Mouse (Mus musculus) cortical plate, adult 2 months (tissue): ENCODE data around the gene Evx1. TPM values are rescaled to one million over a fixed set of nuclear protein-coding genes. Genes with fewer than 3 reads are reported as not detected.

ENCODE experiments used
- H3K27ac ChIP-seq: fragments of 200-500 bp; 2 replicates; pipeline ENCODE4 v1.5.1; 2012; ENCODE audit warnings: low read length, control low read depth, inconsistent platforms; ENCODE audit not compliant: insufficient read depth
- H3K4me1 ChIP-seq: fragments of 200-500 bp; 2 replicates; pipeline ENCODE4 v1.6.1; 2011; ENCODE audit warnings: low read length; ENCODE audit not compliant: control insufficient read depth, insufficient read depth
- H3K4me3 ChIP-seq: fragments of 200-500 bp; 2 replicates; pipeline ENCODE4 v1.5.1; 2011; ENCODE audit warnings: mild to moderate bottlenecking, low read length, control low read depth; ENCODE audit not compliant: insufficient read depth
- CTCF ChIP-seq: fragments of 200-500 bp; IDR thresholded peaks from 2 replicates; pipeline ENCODE4 v1.5.1; 2011; ENCODE audit warnings: mild to moderate bottlenecking, control low read depth, low read length; ENCODE audit not compliant: insufficient read depth; ENCODE audit errors: extremely low read depth
- POLR2A ChIP-seq: fragments of 200-500 bp; IDR thresholded peaks from 2 replicates; pipeline ENCODE4 v1.6.1; 2011; ENCODE audit warnings: mild to moderate bottlenecking, low read length, control low read depth; ENCODE audit not compliant: insufficient read depth; ENCODE audit errors: extremely low read depth
- polyA plus RNA-seq: library from polyadenylated mRNA; depleted of rRNA; stranded (reverse); fragments of >200 nt; gene quantifications from 2 replicates; pipeline ENCODE4 v1.2.3, GENCODE M21; 2012

Evx1 gene
- polyA plus RNA-seq, 1 experiment = not detected

DNA sequence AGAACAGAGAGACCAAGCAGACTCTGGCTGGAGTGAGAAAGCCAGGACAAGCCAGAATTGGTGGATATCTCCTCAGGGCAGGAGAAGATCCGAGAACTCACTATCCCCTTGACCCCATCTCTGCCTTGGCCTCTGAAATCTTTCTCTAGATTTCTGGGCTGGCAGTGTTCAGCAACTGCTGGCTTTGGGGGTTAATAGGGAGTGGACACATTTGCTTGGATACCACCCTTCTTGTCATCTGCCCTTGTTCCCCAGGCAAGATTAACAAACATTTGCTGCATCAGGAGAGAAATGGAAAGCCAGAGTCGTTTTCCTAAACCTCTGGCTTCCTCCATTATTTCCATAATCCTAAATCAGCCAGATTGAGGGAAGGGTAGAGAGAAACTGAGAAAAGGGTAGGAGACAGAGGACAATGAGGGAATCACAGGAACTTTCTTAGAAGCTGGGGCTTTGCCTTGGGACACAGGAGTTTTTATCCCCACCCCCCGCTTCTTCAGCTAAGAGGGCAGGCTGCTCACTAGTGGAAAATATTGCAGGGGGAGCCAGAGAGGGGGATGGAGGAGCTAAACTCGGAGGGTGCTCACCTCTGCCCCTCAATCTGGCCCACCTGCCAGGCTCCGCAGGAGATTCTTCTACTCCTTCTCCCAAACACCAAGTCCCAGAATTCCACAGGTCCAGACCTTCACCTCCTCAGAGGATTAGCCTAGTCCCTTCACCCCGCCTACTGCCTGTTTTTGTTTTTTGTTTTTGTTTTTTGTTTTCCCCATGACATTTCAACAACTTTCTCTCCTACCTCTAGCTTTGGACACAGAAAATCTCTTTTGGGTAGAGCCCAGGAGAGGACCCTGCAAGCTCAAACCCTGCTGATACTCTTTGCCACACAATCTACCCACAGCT, 1.4 kb upstream of the Evx1 start:
- Histone ChIP-seq H3K4me1 (no peaks in the 10 kb centered on the region), H3K27ac (no peak overlapping the region), H3K4me3 (no peak overlapping the region)
- TF ChIP-seq CTCF (no peak), POLR2A (no peak)

DNA sequence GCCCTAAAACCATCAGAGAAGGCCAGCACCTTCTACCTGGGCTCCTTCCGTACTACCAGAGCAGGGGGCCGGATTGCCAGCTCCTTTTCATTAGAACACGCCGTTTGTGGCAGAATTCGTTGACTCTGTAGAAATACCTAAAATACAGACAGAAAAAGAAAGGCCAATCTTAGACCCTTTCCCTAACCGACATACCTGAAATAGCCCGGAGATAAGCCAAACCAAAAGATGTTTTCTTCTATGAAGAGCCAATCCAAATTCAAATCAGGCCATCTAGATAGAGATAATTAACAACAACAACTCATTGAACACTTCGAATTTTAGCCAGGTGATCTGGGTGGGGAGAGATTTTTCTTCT, 761 bp upstream of the Evx1 start:
- TF ChIP-seq CTCF (no peak), POLR2A (no peak)
- Histone ChIP-seq H3K27ac (no peak overlapping the region), H3K4me3 (no peak overlapping the region), H3K4me1 (no peaks in the 10 kb centered on the region)

DNA sequence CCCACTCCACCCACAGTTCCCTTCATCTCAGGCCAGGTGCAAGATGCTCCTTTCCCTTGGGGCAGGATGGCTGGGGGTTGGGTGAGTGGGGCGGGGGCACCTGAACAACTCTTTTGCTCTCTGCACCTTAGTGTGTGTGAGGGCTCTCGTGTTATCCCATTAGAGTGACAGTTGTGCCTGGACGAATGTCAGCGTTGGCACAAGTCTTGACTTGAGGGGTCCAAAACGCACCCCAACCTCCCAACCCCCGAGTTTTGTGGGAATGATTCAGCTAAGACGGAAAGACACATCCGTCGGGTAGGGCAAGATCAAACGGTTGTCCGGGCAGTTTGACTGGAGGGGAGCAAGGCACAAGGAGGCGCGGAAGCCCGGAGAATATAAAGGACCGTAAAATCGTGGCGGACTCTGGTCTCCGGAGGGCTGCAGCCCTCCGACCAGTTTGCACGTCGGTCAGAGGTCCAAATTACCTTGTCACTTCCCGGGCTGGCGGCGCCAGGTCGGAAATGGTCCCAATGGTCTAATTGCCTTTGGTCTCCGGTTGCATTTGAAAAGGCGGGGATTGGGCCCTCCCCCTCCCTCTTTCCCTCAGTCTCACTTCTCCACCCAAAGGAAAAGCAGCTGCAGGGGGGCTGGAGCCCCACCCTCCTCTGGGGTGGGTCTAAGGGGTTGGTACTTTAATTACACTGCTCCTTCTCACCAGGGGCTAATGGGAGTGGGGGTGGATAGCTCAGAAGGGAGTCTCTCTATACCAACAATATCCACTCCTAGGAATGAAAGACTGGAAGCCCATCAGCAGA, 1.2 kb downstream of the Evx1 start:
- no peak overlapping the region for H3K4me3 ChIP-seq
- no peak overlapping the region for H3K27ac ChIP-seq
- no peak for TF ChIP-seq POLR2A
- no peak for TF ChIP-seq CTCF
- no peaks in the 10 kb centered on the region for H3K4me1 ChIP-seq

DNA sequence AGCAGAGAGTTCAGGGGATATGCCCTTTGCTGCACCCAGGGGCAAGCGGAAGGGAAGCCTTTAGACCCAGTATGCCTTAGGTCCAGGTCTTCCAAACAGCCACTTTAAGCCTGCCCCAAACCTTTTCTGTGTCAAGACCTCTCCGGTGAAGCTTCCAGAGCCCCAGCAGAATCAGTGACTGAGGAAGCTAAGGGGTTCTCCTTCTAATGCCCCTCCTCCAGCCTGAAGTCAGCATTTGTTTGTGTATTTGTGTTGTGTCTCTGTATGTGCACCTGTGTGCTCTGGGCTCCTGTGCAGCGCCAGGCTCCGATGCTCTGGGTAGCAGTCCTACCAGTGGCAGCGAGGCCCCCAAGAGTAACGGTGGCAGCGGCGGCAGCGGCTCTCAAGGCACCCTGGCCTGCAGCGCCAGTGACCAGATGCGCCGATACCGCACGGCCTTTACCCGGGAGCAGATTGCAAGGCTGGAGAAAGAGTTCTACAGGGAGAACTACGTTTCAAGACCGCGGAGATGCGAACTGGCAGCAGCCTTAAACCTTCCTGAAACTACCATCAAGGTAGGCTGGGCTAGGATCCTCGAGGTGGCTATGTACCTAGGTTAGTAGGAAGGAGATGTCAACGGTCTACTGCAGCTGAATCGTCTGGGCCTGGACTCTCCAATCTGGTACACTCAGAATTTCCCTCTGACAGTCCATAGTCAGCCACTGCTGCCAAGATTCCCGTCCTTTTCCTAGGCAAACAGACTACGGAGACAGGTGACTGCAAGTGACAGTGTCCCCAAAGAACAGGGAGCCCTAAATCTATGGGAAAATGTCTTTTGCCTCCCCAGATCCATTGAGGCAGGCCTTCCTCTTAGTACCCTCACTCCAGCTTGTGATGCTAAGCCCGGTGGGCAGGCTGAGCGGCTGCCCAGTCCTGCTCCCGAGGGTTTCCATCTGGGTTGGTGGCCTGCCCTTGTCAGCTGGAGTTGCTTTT, 2.4 kb downstream of the Evx1 start:
- no peak for TF ChIP-seq POLR2A
- TF ChIP-seq CTCF = no peak
- Histone ChIP-seq H3K27ac (no peak overlapping the region), H3K4me3 (no peak overlapping the region), H3K4me1 (no peaks in the 10 kb centered on the region)

DNA sequence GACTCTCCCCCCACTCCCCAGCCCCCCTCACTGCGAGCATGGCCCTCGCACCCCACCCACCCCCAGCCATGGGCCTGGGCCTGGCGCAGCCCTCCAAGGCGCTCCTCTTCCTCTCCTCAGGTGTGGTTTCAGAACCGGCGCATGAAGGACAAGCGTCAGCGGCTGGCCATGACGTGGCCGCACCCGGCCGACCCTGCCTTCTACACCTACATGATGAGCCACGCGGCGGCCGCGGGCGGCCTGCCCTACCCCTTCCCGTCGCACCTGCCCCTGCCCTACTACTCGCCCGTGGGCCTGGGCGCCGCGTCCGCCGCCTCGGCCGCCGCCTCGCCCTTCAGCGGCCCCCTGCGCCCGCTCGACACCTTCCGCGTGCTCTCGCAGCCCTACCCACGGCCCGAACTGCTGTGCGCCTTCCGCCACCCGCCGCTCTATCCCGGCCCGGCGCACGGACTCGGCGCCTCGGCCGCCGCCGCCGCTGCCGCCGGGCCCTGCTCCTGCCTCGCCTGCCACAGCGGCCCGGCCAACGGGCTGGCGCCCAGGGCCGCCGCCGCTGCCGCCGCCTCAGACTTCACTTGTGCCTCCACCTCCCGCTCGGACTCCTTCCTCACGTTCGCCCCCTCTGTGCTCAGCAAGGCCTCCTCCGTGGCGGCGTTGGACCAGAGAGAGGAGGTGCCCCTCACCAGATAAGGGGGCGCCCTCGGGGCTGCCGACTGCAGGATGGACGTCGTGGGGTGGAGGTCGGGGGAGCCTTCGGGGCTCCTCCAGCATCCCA, 3.3 kb downstream of the Evx1 start:
- H3K27ac ChIP-seq = no peak overlapping the region
- H3K4me1 ChIP-seq = no peaks in the 10 kb centered on the region
- TF ChIP-seq CTCF (no peak), POLR2A (no peak)
- H3K4me3 ChIP-seq = no peak overlapping the region

DNA sequence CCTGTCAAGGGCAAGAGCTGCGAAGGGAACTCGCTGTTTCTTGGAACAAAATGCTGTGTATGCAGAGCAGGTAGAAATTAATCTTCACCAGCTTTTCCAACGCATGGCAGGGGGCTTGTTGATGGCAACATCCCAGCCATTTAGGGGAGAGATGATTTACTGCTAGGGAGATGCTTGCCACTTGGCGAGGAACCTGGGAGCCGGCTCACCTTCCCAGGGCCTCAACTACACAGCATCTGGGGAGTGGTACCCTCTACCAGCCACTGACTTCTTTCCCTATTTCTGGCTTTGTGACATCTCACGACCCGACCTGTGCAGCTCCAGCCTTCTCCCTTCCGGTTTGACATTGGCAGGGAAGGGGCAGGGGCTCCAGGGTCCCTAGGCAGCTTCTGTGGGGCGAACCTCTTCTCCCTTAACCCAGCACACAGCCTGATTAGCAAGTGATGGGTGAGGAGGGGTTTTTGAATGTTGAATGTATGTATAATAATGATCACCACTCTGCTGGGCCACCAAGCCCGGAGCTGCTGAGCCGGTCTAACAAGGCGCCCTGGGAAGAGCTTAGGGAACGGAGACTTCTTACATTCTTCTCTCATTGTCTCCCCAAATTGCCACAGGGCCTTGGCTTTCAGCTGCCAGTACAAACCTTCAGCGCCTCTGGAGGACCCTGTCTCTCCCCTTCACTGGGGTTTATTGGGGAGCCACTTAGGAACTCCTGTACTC, 4.3 kb downstream of the Evx1 start:
- no peak overlapping the region for H3K27ac ChIP-seq
- H3K4me1 ChIP-seq = no peaks in the 10 kb centered on the region
- H3K4me3 ChIP-seq = no peak overlapping the region
- TF ChIP-seq CTCF = no peak
- TF ChIP-seq POLR2A = no peak

DNA sequence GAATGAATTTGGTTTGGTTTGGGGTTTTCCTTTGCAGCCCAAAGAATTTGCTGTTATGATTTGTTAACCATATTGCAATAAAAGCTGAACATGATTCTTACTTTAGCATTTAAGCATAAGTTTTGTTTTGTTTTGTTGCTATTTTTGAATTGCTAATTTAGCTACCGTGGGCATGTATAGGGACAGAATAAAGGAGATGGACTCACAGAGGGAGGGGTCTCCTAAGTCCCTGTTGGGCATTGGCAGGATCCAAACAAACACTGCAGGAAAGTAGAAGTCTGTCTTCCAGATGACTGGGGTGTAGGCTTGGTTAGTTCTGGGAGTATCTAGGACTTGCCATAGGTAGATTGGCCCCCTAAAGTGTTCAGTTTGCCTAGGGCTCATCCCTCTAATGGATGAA, 5.0 kb downstream of the Evx1 start:
- Histone ChIP-seq H3K4me3 (no peak overlapping the region), H3K4me1 (no peaks in the 10 kb centered on the region), H3K27ac (no peak overlapping the region)
- no peak for TF ChIP-seq POLR2A
- no peak for TF ChIP-seq CTCF

DNA sequence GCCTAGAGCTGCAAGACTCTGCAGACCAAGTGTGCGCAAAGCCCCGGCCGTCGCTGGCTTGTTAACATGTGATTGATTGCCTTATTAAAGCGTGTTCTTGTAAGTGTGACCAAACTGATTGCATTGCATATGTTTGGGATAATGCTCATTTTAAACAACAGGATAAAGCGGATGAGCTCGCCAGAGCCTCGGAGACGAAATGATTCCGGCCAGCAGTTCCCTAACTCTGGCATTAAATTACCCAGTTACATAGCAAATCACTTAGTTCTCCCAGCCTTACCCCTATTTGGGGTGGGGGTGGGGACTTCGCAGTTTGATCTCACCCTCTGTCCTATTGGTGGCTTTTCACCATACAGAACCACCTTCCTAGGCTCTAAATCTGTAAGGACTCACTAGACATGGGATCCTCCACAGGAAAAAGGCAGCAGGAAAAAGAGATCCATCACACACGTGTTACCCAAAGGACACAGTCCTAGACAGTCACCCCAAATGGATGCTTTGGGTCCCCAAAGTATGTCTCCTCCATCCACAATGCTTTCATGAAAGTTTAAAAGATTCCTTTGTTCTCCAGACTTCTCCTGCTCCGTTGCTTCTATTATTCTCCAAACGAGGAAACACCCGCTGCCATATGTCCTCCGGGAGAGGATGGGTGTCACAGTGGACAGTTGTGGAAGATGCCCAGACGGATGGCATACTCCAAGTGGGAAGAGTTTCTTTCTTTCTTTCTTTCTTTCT, 6.8 kb downstream of the Evx1 start:
- no peak overlapping the region for H3K27ac ChIP-seq
- TF ChIP-seq CTCF (no peak), POLR2A (no peak)
- no peak overlapping the region for H3K4me3 ChIP-seq
- no peaks in the 10 kb centered on the region for H3K4me1 ChIP-seq
